Mouse (Mus musculus) hindbrain, embryonic 10.5 days (tissue): ENCODE measurements around the gene Ush2a. TPM values are rescaled to one million over a fixed set of nuclear protein-coding genes. Genes with fewer than 3 reads are reported as not detected.

Source experiments
- DNase-seq: peaks from one replicate; pipeline ENCODE4 v3.0.0-alpha.2; 2017; ENCODE audit warnings: low spot score
- H3K27ac ChIP-seq: fragments of 300-500 bp; sonication (generic); 2 replicates; pipeline ENCODE4 v1.5.1; 2016; ENCODE audit warnings: mild to moderate bottlenecking, moderate library complexity
- H3K27me3 ChIP-seq: fragments of 300-500 bp; sonication (generic); 2 replicates; pipeline ENCODE4 v1.6.1; 2016; ENCODE audit warnings: mild to moderate bottlenecking; ENCODE audit not compliant: poor library complexity, insufficient read depth, severe bottlenecking
- H3K36me3 ChIP-seq: fragments of 300-500 bp; sonication (generic); 2 replicates; pipeline ENCODE4 v1.6.1; 2016; ENCODE audit warnings: mild to moderate bottlenecking, moderate library complexity
- H3K4me1 ChIP-seq: fragments of 300-500 bp; sonication (generic); replicated peaks from 2 replicates; pipeline ENCODE4 v1.6.1; 2016; ENCODE audit warnings: mild to moderate bottlenecking
- H3K4me3 ChIP-seq: fragments of 300-500 bp; sonication (generic); 2 replicates; pipeline ENCODE4 v1.5.1; 2016; ENCODE audit warnings: mild to moderate bottlenecking, moderate library complexity
- H3K9me3 ChIP-seq: fragments of 300-500 bp; sonication (generic); 2 replicates; pipeline ENCODE4 v1.6.1; 2016; ENCODE audit warnings: mild to moderate bottlenecking, moderate library complexity
- WGBS: fragments of 180-500 bp; shearing (Covaris S2); methylation state at CpG from one replicate; pipeline ENCODE4 v1.1.7; 2016; 5-methylcytosine and 5-hydroxymethylcytosine counted together
- polyA plus RNA-seq: library from polyadenylated mRNA; unstranded; fragments of >200 nt; fragmentation: Nextera tagmentation; extraction: Ambion mirVana; gene quantifications from 2 replicates; pipeline ENCODE4 v1.2.1, GENCODE M21; 2016

The Ush2a gene
- polyA plus RNA-seq, 1 experiment from 2014 or later = 0.17 TPM

DNA sequence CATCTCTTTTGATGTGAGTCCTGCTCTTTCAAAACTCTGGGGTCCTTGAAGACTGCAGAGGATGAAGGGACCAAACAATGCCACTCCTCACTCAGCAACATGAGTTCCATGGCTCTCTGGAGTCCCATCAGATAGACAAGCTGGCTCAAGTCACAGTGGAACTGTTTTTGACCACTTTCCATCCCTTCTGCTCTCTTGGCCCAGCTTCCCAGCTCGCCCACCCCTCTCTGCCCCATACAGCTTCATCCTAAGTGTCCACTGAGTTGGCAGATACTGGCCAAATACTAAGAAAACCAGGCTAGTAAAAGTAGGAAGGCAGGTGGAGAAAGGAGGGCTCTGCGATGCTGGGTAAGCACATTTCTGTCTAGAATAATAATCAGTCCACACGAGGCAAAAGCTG lies 265.6 kb downstream of the Ush2a start:
- WGBS = 79% methylated on average over 3 of the region's 3 CpGs
- no peaks in the 10 kb centered on the region for H3K4me1 ChIP-seq

DNA sequence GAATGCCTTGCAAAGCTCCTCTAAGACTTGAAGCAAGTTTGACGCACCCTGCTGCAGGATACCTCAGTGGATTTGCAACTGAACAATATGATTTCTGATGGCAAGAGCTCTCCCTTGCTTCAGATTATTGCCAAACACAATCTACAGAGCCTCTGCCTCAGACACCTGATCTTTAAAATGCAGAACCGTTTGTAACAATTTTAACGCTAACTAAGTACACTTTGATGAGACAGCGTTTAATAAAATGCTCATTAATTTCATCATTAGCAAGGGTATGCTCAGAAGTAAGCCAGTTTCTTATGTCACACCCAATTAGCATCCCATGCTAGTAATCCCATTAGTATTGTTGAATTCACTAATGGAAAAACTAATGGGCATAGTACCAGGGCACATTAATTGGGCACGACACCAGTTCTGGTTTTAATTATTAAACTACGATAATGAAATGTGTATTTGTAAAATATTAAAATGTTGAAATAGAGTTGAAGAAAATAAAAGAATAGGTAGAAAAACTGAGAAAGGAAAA lies 267.8 kb downstream of the Ush2a start:
- H3K4me3 ChIP-seq = no peak overlapping the region
- DNase-seq = no peak
- WGBS = 93% methylated on average over 6 of the region's 6 CpGs
- no peaks in the 10 kb centered on the region for H3K36me3 ChIP-seq
- H3K4me1 ChIP-seq = no peaks in the 10 kb centered on the region
- no peak overlapping the region for H3K27ac ChIP-seq
- H3K27me3 ChIP-seq = no peaks in the 10 kb centered on the region
- no peaks in the 10 kb centered on the region for H3K9me3 ChIP-seq

More for the DNA sequence above, 265.6 kb downstream of the Ush2a start:
- no peaks in the 10 kb centered on the region for H3K27me3 ChIP-seq
- no peak overlapping the region for H3K4me3 ChIP-seq
- H3K27ac ChIP-seq = no peak overlapping the region
- H3K9me3 ChIP-seq = no peaks in the 10 kb centered on the region
- no peak for DNase-seq
- no peaks in the 10 kb centered on the region for H3K36me3 ChIP-seq

- H3K4me3 ChIP-seq = no peak overlapping the region
- no peak for DNase-seq
- no peak overlapping the region for H3K27ac ChIP-seq
- H3K36me3 ChIP-seq = no peaks in the 10 kb centered on the region
- no peaks in the 10 kb centered on the region for H3K9me3 ChIP-seq
- no peaks in the 10 kb centered on the region for H3K4me1 ChIP-seq
- H3K27me3 ChIP-seq = no peaks in the 10 kb centered on the region
- WGBS = 91% methylated on average over 1 of the region's 1 CpGs
Observed at GRCm38 (mm10) chr1:188537021-188537420, 275.2 kb downstream of the Ush2a start.

- no peak for DNase-seq
- WGBS = 91% methylated on average over 5 of the region's 5 CpGs
- H3K27ac ChIP-seq = no peak overlapping the region
Observed at GRCm38 (mm10) chr1:188539621-188540020, 277.8 kb downstream of the Ush2a start.

GRCm38 (mm10) chr1:188541492-188541891 lies 279.7 kb downstream of the Ush2a start:
- Histone ChIP-seq H3K27me3 (no peaks in the 10 kb centered on the region), H3K9me3 (no peaks in the 10 kb centered on the region), H3K36me3 (no peaks in the 10 kb centered on the region), H3K4me3 (no peak overlapping the region), H3K27ac (no peak overlapping the region), H3K4me1 (no peaks in the 10 kb centered on the region)
- 95% methylated on average over 3 of the region's 3 CpGs for WGBS
- DNase-seq = no peak

More at GRCm38 (mm10) chr1:188539621-188540020, 277.8 kb downstream of the Ush2a start:
- no peaks in the 10 kb centered on the region for H3K27me3 ChIP-seq
- no peaks in the 10 kb centered on the region for H3K9me3 ChIP-seq
- no peak overlapping the region for H3K4me3 ChIP-seq
- no peaks in the 10 kb centered on the region for H3K36me3 ChIP-seq
- H3K4me1 ChIP-seq = no peaks in the 10 kb centered on the region

GRCm38 (mm10) chr1:188543364-188543763 lies 281.5 kb downstream of the Ush2a start:
- 32% methylated on average over 1 of the region's 1 CpGs for WGBS
- no peak for DNase-seq
- Histone ChIP-seq H3K27me3 (no peaks in the 10 kb centered on the region), H3K27ac (no peak overlapping the region), H3K4me1 (no peaks in the 10 kb centered on the region), H3K4me3 (no peak overlapping the region), H3K9me3 (no peaks in the 10 kb centered on the region), H3K36me3 (no peaks in the 10 kb centered on the region)

DNA sequence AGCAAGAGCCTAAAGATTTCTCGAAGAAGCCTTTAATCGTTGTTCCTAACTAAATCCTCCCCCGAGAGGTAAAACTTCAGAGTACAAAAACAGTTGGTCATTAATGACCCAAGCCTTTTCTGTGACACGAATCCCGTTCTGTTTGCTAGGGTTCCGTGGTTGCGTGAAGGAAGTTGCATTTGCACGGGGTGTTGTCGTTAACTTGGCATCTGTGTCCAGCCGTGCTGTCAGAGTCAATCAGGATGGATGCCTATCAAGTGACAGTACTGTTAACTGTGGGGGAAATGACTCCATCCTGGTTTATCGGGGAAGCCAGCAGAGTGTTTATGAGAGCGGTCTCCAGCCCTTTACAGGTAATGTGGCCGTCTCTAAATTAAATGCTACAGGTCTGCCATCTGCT lies 287.9 kb downstream of the Ush2a start:
- DNase-seq = no peak
- H3K9me3 ChIP-seq = no peaks in the 10 kb centered on the region

GRCm38 (mm10) chr1:188551802-188552201 lies 290.0 kb downstream of the Ush2a start:
- no peaks in the 10 kb centered on the region for H3K27me3 ChIP-seq
- DNase-seq = no peak
- H3K4me3 ChIP-seq = no peak overlapping the region
- no peaks in the 10 kb centered on the region for H3K9me3 ChIP-seq
- no peak overlapping the region for H3K27ac ChIP-seq
- WGBS = 92% methylated on average over 5 of the region's 5 CpGs
- H3K4me1 ChIP-seq = no peaks in the 10 kb centered on the region
- H3K36me3 ChIP-seq = no peaks in the 10 kb centered on the region

More for the DNA sequence above, 287.9 kb downstream of the Ush2a start:
- 83% methylated on average over 13 of the region's 13 CpGs for WGBS
- Histone ChIP-seq H3K36me3 (no peaks in the 10 kb centered on the region), H3K27ac (no peak overlapping the region), H3K4me1 (no peaks in the 10 kb centered on the region), H3K4me3 (no peak overlapping the region), H3K27me3 (no peaks in the 10 kb centered on the region)

DNA sequence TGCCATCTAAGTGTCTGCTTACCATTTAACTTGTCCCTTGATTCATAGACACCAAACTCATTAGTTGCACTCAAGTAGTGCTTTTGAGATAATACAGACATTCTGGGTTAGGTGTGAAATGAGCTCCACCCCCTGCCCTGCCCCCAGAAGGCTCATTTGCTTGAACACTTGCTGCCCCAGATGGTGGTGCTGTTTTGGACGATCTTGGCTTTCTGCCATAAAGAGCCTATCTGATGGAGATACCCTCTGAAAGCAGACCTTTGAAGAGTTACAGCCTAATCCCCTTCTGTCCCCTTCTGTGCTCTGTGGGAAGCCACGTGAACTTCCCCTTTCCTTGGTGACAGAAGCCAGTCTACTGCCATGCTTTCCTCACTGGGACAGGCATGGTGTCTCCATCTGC lies 297.1 kb downstream of the Ush2a start:
- Histone ChIP-seq H3K27ac (no peak overlapping the region), H3K4me1 (peaks cover 4% of the 10 kb centered on the region; the same call in 1 of the 2 replicates), H3K27me3 (no peaks in the 10 kb centered on the region), H3K9me3 (no peaks in the 10 kb centered on the region), H3K36me3 (no peaks in the 10 kb centered on the region), H3K4me3 (no peak overlapping the region)
- no peak for DNase-seq
- WGBS = 50% methylated on average over 2 of the region's 2 CpGs

- no peaks in the 10 kb centered on the region for H3K4me1 ChIP-seq
- H3K4me3 ChIP-seq = no peak overlapping the region
- no peaks in the 10 kb centered on the region for H3K27me3 ChIP-seq
- no peak for DNase-seq
- no peaks in the 10 kb centered on the region for H3K36me3 ChIP-seq
- H3K9me3 ChIP-seq = no peaks in the 10 kb centered on the region
- 92% methylated on average over 5 of the region's 5 CpGs for WGBS
- no peak overlapping the region for H3K27ac ChIP-seq
Observed at GRCm38 (mm10) chr1:188566229-188566628, 304.4 kb downstream of the Ush2a start.

DNA sequence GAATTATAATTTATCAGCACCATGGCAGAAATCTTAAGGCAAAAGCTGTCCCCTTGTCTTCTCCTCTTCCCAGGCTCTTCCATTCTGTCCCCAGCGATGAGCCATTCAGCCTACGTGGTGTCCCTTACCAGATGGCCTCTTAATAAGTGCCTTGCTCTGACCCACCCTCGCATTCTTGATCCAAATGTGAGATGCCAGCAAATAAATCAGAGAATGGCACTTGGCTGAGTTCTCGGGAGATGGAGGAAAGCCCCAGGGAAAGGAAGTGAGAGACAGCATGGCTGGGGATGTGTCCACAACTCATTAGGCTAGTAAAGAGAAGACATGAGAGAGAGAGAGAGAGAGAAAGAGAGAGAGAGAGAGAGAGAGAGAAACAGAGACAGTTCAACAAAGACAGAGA lies 305.7 kb downstream of the Ush2a start:
- no peaks in the 10 kb centered on the region for H3K27me3 ChIP-seq
- WGBS = 79% methylated on average over 4 of the region's 4 CpGs
- H3K9me3 ChIP-seq = no peaks in the 10 kb centered on the region
- DNase-seq = no peak
- no peaks in the 10 kb centered on the region for H3K36me3 ChIP-seq
- H3K27ac ChIP-seq = no peak overlapping the region
- H3K4me3 ChIP-seq = no peak overlapping the region
- no peaks in the 10 kb centered on the region for H3K4me1 ChIP-seq

- DNase-seq = no peak
- H3K9me3 ChIP-seq = no peaks in the 10 kb centered on the region
- H3K36me3 ChIP-seq = no peaks in the 10 kb centered on the region
- no peaks in the 10 kb centered on the region for H3K27me3 ChIP-seq
- WGBS = 87% methylated on average over 9 of the region's 9 CpGs
- no peak overlapping the region for H3K27ac ChIP-seq
- H3K4me3 ChIP-seq = no peak overlapping the region
- no peaks in the 10 kb centered on the region for H3K4me1 ChIP-seq
Observed at GRCm38 (mm10) chr1:188568295-188568961, 306.6 kb downstream of the Ush2a start.

DNA sequence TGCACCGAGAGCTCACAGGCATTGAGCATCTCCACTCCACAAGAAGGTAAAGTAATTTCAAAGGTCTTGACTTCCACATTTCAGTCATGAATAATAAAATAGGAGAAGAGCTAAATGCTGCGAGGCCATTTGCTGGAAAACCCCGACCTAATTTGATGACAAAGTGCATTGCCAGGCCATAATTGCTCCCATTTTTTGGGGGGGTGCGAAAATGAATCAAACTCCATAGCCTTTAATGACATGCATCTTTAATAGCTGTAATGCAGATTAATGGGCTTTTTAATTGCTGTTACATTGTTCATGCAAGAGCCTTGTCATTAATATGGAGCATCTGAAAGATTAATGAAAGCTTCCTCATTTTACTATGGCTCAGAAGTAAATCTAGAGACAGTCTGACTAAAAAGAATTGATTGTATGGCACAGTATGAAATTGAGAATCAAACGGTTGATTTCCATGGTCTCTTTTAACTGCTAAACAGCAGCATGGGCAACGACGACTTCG lies 314.5 kb downstream of the Ush2a start:
- Histone ChIP-seq H3K36me3 (no peaks in the 10 kb centered on the region), H3K27ac (no peak overlapping the region), H3K9me3 (no peaks in the 10 kb centered on the region), H3K4me1 (no peaks in the 10 kb centered on the region), H3K4me3 (no peak overlapping the region), H3K27me3 (no peaks in the 10 kb centered on the region)
- no peak for DNase-seq
- WGBS = 76% methylated on average over 8 of the region's 8 CpGs
